Mouse (Mus musculus) liver, adult 2 months (tissue): Measurements from ENCODE around the gene Clpp. TPM values are rescaled to one million over a fixed set of nuclear protein-coding genes. Genes with fewer than 3 reads are reported as not detected.
A peak's percentile ranks its signal among the peaks of the same experiment; 100 is the strongest.

Experiments used
- DNase-seq: peaks from one replicate; pipeline ENCODE4 v3.0.0-alpha.2; 2011; ENCODE audit warnings: low read depth, low spot score; ENCODE audit errors: extremely low read depth
- H3K27ac ChIP-seq: fragments of 200-500 bp; replicated peaks from 2 replicates; pipeline ENCODE4 v1.5.1; 2012; ENCODE audit warnings: low read depth, mild to moderate bottlenecking, control low read depth, inconsistent platforms, low read length; ENCODE audit not compliant: insufficient read depth
- H3K27me3 ChIP-seq: fragments of 200-500 bp; 2 replicates; pipeline ENCODE4 v1.6.1; 2012; ENCODE audit warnings: mild to moderate bottlenecking, moderate library complexity, low read length, inconsistent platforms; ENCODE audit not compliant: control insufficient read depth, insufficient read depth
- H3K36me3 ChIP-seq: fragments of 200-500 bp; 2 replicates; pipeline ENCODE4 v1.6.1; 2012; ENCODE audit warnings: low read length, inconsistent platforms; ENCODE audit not compliant: control insufficient read depth, insufficient read depth
- H3K4me1 ChIP-seq: fragments of 200-500 bp; 2 replicates; pipeline ENCODE4 v1.6.1; 2011; ENCODE audit warnings: low read length; ENCODE audit not compliant: control insufficient read depth, insufficient read depth
- H3K4me3 ChIP-seq: fragments of 200-500 bp; 2 replicates; pipeline ENCODE4 v1.5.1; 2011; ENCODE audit warnings: low read depth, mild to moderate bottlenecking, control low read depth, low read length, moderate library complexity; ENCODE audit not compliant: insufficient read depth
- H3K79me2 ChIP-seq: fragments of 200-500 bp; 2 replicates; pipeline ENCODE4 v1.6.1; 2012; ENCODE audit warnings: inconsistent platforms, mild to moderate bottlenecking, low read length, moderate library complexity; ENCODE audit not compliant: control insufficient read depth, insufficient read depth
- H3K9ac ChIP-seq: fragments of 200-500 bp; 2 replicates; pipeline ENCODE4 v1.6.1; 2012; ENCODE audit warnings: low read depth, mild to moderate bottlenecking, control low read depth, inconsistent platforms, low read length
- CTCF ChIP-seq: fragments of 200-500 bp; IDR thresholded peaks from 2 replicates; pipeline ENCODE4 v1.5.1; 2011; ENCODE audit warnings: low read depth, low read length, control low read depth
- POLR2A ChIP-seq: fragments of 200-500 bp; IDR thresholded peaks from 2 replicates; pipeline ENCODE4 v1.6.1; 2011; ENCODE audit warnings: low read length, control low read depth; ENCODE audit not compliant: insufficient read depth; ENCODE audit errors: extremely low read depth
- WGBS: fragments of 180-500 bp; shearing (Covaris S2); methylation state at CpG from one replicate; pipeline ENCODE4 v1.1.7; 2018; 5-methylcytosine and 5-hydroxymethylcytosine counted together
- polyA plus RNA-seq: library from polyadenylated mRNA; depleted of rRNA; stranded (reverse); fragments of >200 nt; gene quantifications from 2 replicates; pipeline ENCODE4 v1.2.3, GENCODE M21; 2012
- total RNA-seq: library from RNA; depleted of rRNA; stranded (reverse); fragments of >200 nt; gene quantifications from 2 replicates; pipeline ENCODE4 v1.2.3, GENCODE M21; 2014

Gene Clpp
- total and polyA plus RNA-seq, 2 experiments: 75.6 to 184 TPM

DNA sequence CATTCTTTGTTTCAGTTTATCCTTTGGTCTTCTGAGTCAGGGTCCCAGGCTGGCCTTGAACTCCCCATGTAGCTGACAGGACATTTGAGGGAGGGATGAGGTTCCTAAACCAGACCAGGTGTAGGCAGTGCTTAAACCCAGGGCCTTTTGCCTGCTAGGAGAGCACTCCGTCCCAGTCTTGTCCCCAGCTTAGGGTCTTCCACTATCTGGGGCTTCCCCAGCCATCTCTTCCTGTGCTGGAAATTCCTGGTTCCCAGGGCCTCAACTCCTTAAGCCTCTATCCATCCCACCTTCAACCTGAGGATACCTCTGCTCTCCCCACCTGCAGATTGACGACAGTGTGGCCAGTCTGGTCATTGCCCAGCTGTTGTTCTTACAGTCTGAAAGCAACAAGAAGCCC, 861 bp downstream of the Clpp start:
- H3K79me2 ChIP-seq: peaks cover 9% of the 10 kb centered on the region; the same call in 1 of the 2 replicates
- DNase-seq: no peak
- H3K9ac ChIP-seq: peak overlapping the region; percentile 43
- no peaks in the 10 kb centered on the region for H3K27me3 ChIP-seq
- H3K4me3 ChIP-seq: peak overlapping the region; percentile 69
- peaks cover 7% of the 10 kb centered on the region; the same call in 1 of the 2 replicates for H3K36me3 ChIP-seq
- 75% methylated on average over 2 of the region's 2 CpGs for WGBS
- TF ChIP-seq POLR2A (no peak), CTCF (no peak)
- H3K27ac ChIP-seq: no peak overlapping the region; the same call in 1 of the 2 replicates
- H3K4me1 ChIP-seq: peaks cover 7% of the 10 kb centered on the region

DNA sequence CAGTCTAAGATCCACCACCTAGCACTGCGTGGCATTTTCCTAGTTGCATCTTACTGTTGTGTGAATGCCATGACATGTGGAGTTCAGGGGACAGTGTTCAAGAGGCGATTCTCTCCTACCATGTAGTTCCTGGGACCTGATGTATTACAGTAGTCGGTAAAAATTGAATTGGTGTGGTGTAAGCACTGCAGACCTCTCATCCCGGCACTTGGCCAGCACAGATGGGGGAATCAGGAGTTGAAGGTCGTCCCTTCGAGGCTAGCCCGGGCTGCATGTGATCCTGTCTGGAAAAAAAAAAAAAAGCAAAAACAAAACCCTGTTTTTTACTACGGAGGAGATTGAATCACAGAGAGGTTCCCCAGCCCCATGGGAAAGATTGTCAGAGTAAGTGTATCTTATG, 4.9 kb downstream of the Clpp start:
- H3K4me1 ChIP-seq: peaks cover 7% of the 10 kb centered on the region
- 81% methylated on average over 8 of the region's 8 CpGs for WGBS
- no peak overlapping the region for H3K4me3 ChIP-seq
- peaks cover 9% of the 10 kb centered on the region; the same call in 1 of the 2 replicates for H3K79me2 ChIP-seq
- no peak for DNase-seq
- peaks cover 7% of the 10 kb centered on the region; the same call in 1 of the 2 replicates for H3K36me3 ChIP-seq
- no peak overlapping the region for H3K27ac ChIP-seq
- TF ChIP-seq POLR2A (no peak), CTCF (no peak)
- no peaks in the 10 kb centered on the region for H3K27me3 ChIP-seq
- H3K9ac ChIP-seq: no peak overlapping the region

DNA sequence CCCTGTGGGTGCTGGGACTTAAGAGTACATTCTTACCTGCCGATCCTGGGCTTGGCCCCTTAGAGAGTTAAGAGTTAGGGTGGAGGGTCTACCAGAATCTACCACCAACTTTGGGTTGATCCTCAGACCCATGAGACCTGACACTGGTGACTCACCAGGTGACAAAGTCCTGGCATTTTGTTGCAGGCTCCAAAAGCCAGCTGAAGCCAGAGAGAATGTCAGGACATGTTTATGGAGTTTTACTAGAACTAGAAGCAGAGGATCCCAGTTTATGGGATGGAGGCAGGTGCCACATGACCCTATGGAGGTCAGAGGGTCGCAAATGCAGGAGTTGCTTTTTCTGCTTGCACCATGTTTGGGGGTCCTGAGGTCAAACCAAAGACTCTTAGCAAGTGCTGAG, 6.4 kb downstream of the Clpp start:
- Histone ChIP-seq H3K27me3 (no peaks in the 10 kb centered on the region), H3K27ac (no peak overlapping the region), H3K4me3 (no peak overlapping the region), H3K36me3 (peaks cover 7% of the 10 kb centered on the region; the same call in 1 of the 2 replicates), H3K9ac (no peak overlapping the region), H3K79me2 (no peaks in the 10 kb centered on the region), H3K4me1 (0 out of 2 replicates have a peak, but pooled peaks cover 2% of the 10 kb centered on the region)
- no peak for DNase-seq
- TF ChIP-seq POLR2A (no peak), CTCF (no peak)
- WGBS: 66% methylated on average over 2 of the region's 2 CpGs

DNA sequence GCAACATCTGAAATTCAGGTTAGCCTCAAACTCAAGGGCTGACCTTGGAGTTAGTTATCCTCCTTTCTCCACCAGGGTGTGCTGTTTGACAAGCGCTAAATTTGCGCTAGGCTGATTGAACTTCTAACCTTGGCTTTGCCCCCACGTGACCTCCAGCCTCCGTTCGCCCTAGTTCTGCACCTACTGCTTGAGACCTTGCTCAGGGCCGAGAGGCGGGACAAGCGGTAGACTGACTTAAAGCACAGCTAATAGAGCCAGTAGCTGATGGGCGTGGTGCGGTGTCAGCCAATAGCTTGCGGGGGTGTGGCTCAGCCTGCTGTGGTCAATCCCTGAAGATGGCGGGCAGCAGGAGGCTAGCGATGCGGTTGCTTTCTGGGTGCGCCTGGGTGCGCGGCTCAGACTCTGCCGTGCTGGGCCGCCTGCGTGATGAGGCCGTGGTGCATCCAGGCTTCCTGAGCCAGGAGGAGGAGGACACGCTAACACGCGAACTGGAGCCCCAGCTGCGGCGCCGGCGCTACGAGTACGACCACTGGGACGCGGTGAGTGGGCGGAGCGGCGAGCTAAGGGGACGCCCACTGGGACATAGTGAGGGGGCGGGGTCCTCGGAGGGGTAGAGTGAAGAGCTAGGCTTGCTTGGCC, 7.0 kb downstream of the Clpp start, which contains the start of gene Alkbh7:
Gene Alkbh7 (plus strand): TSS at position 311 of the 639 bp plus-strand sequence.
- Histone ChIP-seq H3K27me3 (no peaks in the 10 kb centered on the region), H3K27ac (peak within 1 kb of the TSS; percentile 54), H3K4me3 (peak within 1 kb of the TSS; percentile 79), H3K4me1 (0 out of 2 replicates have a peak, but pooled peaks cover 2% of the 10 kb centered on the region), H3K9ac (peak within 1 kb of the TSS; percentile 76), H3K36me3 (peaks cover 7% of the 10 kb centered on the region; the same call in 1 of the 2 replicates), H3K79me2 (no peaks in the 10 kb centered on the region)
- TF ChIP-seq CTCF (peak; percentile 67), POLR2A (0 out of 2 replicates have a peak, but pooled peaks have one; percentile 50)
- peak; percentile 99 for DNase-seq
- under 1% methylated on average over 38 of the region's 38 CpGs for WGBS

DNA sequence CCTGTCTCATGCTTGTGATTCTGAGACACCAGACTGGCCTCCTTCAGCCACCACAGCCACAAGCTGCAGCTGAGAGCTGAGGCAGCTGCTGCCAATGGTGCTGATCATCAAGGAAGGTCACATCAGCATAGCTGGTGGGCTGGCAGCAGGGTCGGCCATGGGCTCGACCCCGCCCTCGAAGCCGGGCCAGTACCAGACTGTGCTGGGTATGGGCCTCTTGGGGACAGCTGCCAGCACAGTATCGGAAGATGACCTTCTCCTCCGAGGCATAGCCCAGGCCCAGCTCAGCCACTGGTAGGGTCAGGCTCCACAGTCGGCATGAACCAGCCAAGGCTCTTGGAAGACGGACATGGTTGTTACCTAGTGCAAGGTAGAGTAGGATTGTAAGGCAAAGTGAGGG, 9.3 kb downstream of the Clpp start:
- Histone ChIP-seq H3K27me3 (no peaks in the 10 kb centered on the region), H3K79me2 (no peaks in the 10 kb centered on the region), H3K4me1 (0 out of 2 replicates have a peak, but pooled peaks cover 2% of the 10 kb centered on the region), H3K36me3 (peaks cover 2% of the 10 kb centered on the region; the same call in 1 of the 2 replicates), H3K4me3 (no peak overlapping the region), H3K27ac (no peak overlapping the region), H3K9ac (no peak overlapping the region)
- 95% methylated on average over 9 of the region's 9 CpGs for WGBS
- TF ChIP-seq CTCF: no peak
- TF ChIP-seq POLR2A: no peak
- DNase-seq: no peak
